Mouse (Mus musculus): ENCODE data around the gene Rpl19. TPM values are rescaled to one million over a fixed set of nuclear protein-coding genes. Genes with fewer than 3 reads are reported as not detected.

The Rpl19 gene
- total RNA-seq, 2 experiments from 2014 or later = 539 to 575 TPM

DNA sequence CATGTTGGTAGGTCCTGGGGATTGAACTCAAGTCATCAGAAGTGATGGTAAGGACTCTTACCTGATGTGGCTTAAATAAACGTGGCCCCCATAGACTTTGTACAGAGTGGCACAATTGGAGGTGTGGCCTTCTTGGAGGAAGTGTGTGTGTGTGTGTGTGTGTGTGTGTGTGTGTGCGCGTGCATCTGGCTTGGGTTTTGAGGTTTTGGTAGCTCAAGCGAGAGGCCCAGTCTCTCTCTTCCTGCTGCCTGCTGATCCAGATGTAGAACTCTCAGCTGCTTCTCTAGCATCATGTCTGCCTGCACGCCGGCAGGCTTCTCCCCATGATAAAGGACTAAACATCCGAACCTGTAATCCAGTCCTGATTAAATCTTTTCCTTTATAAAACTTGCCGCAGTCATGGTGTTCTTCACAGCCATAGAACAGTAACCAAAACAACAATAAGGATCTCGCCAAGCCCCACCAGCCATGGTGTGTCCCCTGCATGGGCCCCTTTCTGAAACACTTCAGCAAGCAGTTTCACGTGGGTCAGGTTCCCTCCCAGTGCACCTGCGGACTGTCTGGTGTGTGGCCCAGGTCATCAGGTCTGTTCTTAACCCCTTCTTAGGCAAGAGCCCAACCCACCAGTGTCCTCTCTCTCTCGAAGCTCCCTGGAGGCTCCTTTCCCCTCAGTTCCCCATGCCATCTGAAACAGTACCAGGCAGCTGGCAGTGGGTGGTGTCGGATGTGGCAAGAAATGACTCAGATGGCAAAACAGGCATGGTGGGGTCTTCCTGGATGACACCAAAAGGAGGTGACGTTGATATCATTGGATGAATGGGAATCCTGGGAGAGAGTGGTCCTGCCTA is 23.4 kb downstream of the Rpl19 start:
- intact Hi-C loops (cut with DNase I) = no loop called here
- DNase-seq (ENCODE audit: low spot score) = no peak

DNA sequence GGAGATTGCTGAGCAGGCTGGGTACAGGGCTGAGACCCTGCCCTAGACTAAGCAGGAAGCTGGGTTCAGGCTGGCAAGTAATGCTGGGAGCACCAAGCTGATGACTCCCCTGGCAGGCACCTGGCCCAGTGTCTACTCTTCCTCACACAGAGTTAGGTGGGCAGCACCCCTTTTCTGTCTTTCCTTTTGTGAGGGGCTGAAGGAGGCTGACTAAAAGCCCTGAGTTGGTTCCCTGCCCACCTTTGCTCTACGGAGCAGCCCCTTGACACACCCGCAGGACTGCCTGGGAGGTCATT is 24.0 kb downstream of the Rpl19 start:
- intact Hi-C loops (cut with DNase I) = no loop called here

DNA sequence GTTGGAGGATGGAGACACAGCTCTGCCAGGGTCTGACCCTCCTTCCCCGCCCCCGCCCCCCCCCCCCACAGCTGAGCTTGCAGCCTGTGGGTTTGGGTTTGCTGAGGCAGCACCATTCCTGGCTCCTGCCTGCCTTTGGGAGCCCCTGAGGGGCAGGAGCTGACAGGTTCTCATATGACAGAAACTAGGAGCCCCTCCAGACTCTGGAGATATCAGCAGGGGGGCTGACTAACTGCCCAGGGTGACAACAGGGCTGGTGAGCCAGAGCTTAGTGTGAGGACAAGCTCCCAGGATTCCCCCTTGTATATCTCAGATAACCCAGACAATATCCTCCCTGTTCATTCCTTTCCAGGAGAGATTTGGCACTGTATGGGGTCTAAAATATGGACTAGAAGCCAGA is 24.4 kb downstream of the Rpl19 start:
- DNase-seq (ENCODE audit: low spot score) = no peak
- intact Hi-C loops (cut with DNase I) = no loop called here

More for the DNA sequence above, 24.0 kb downstream of the Rpl19 start:
- DNase-seq (ENCODE audit: low spot score) = no peak

DNA sequence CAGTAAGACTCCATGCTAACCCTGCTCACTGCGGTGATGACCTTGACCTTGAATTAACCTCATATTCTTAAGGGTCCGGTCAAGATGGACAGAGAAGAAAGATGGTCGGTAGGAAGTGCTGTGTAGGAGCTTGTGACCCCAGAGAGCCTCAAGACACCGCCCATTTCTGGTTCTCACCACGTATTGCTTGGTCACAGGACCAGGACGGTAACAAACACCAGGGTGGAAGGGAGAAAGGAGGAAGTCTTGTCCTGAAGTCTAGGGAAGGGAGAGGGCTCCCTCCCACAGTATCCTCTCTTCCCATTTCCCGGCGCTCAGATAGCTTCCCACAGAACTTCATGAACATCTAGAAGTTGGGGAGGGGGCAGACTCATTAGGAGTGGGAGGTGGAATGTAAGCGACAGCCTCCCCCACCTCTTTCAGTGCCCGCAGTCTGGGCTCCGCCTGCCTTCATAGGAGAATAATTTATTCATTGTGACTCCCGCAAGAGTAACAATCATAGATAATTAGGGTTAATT is 25.2 kb downstream of the Rpl19 start:
- no peak for DNase-seq (ENCODE audit: low spot score)
- intact Hi-C loops (cut with DNase I) = no loop called here

DNA sequence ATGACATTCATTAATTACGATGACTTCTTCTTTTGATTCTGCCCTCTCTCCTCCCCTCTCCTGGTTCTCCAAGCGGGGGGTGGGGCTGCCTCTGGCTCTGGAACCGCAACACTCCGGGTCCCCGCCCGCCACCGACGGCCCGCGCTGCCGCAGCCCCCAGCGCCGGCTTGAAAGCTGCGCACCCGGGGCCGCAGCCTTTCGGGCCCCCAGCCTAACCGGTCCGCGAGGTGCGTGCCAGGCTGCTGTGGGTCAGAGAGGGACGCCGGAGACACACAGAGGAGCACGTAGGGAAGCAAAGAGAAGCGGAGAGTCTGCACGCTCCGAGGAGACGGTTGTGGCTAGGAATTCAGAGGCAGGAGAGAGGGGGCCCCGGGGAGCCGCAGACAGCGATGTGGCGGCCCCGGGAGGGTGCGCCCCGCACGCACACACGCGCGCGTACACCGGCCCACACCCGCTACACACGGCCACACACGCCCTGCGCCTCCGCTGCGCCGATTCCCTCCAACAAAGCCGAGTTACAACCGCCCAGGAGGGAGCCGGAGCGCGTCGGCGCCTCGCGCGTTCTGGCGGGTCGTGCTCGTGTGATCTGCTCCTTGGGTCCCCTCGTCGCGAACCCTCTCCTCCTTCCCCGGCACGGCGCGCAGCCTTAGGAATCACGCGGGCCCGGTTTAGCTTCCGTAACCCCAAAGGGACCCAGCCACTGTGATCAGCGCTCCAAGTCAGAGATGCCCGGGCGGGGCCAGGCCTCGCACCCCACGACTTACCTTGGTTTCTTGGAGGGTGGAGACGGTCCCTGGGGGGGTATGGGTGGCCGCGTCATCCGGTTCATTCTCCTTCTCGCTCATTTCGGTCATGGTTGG is 25.8 kb downstream of the Rpl19 start:
- intact Hi-C loops (cut with DNase I) = no loop called here
- no peak for DNase-seq (ENCODE audit: low spot score)

DNA sequence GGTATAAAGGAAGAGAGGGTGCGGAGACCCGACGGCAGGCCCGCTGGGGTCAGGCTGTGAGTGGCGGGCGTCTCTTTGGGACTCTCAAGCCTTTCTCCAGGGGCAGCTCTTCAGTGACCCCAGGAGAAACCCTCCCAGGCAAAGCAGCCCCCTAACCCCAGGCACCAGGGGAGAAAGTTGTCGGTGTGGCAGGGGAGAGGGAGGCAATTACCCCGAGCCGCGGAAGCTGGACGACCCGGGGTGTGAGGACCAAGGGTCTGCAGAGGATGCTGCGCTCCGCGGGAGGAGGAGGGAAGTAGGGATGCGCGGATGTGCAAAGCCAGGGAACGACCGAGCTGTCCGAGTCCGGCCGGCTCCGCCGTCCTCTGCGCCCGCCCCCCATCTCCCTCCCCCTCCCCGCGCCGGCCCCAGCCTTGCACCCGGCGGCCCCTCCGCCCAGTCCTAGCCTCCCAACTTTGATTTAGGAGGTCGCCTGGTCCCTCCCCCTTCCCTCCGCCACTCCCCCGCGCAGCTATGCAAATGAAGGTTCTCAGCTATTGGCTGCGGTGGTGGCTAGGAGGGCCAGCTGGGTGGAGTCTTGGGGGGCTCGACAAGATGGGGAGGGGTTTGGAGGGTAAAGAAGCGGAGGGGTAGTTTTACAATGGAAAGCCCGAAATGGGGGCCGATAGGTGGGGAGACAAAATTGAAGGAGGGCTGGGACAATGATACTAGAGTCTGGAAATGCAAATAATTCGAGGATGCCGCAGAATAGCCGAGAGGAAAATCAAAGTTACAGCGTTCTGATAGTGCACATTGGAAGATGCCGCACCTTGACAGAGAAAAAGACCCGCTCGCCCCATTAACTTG is 26.7 kb downstream of the Rpl19 start, which contains the start of gene Stac2:
Stac2 (minus strand) TSS at position 474 of the 846 bp plus-strand sequence.
- peak; percentile 38 for DNase-seq (ENCODE audit: low spot score)
- intact Hi-C loops (cut with DNase I) = no loop called here

DNA sequence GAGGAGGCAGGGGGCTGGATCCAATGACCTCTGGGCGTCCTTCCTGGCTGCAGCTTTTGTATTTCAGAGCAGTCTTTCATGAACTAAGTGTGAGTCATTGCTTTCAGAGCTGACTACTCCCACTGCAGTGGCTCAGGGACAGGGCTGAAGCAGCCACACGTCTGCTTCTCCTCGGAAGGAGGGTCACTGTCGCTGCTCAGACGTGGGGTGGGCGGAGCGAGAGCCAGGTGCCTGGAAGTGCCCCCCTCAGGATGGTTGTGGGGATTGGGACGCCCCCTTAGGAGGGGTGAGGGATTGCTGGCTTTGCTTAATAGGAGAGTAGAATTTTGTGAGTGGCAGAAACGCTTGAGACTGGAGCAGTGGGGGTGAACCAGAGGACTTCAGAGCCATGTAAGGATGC is 31.0 kb downstream of the Rpl19 start:
- intact Hi-C loops (cut with DNase I) = no loop called here
- no peak for DNase-seq (ENCODE audit: low spot score)

DNA sequence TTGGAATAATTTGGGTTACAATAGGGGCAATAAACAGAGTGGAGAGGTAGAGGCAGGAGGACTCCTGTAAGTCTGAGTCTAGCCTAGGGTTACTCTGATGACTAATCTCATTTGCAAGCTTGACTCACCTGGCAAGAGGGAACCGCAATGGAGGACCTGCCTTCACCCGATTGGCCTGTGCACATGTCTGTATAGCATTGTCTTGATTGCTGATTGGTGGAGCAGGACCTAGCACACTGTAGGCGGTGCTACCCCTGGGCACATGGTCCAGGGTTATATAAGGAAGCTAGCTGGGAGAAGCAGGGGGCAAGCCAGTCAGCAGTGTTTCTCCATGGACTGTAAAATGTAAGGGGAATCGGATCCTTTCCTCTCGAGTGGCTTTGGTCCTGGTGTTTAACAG is 31.5 kb downstream of the Rpl19 start:
- no peak for DNase-seq (ENCODE audit: low spot score)
- intact Hi-C loops (cut with DNase I) = no loop called here

DNA sequence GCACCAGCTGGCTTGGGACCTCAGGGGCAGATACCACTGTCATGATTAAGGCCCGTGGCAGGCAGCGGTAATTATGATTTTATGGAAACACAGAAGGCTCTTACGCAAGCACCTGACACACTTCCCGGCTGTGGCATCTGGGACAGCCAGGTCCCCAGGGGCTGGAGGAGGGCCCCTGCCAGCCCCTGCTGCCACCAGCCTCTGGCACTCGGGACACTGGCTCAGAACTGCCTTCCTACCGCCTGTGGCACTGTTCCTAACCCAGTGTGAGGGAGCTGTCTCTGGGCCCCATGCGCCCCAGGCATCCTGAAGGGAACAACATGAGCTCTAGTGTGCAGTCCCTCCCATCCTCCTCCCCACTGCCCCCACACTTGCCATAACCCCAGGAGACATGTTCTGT is 33.2 kb downstream of the Rpl19 start:
- intact Hi-C loops (cut with DNase I) = no loop called here
- DNase-seq (ENCODE audit: low spot score) = no peak

DNA sequence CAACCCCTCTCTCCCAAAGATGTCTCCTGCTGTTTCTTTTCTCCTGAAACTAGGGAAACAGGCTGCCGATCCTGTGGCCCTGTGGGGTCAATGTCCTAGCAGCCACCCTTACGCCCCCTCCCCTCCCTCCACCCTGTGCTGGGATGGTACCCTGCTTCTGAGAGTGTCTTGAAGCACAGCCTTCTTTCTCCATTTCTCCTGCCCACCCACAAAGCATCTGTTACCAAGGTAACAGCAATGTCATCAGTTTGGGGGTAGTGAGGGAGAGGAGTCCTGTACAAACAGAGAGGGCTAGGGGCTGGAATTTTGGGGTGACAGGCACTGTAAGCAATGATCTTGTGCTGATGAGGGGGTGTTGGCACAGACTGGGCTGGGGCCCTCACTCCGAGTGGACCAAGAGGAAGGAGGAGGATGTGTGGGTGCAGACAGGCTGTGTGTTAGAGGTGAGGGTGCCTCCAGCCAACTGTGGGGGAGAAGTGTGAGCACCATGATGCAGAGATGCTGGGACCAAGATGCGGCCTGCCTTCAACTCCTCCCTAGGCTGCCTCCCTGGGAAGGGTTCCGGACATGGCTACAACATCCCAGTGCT is 33.7 kb downstream of the Rpl19 start:
- DNase-seq (ENCODE audit: low spot score) = no peak
- intact Hi-C loops (cut with DNase I) = no loop called here

DNA sequence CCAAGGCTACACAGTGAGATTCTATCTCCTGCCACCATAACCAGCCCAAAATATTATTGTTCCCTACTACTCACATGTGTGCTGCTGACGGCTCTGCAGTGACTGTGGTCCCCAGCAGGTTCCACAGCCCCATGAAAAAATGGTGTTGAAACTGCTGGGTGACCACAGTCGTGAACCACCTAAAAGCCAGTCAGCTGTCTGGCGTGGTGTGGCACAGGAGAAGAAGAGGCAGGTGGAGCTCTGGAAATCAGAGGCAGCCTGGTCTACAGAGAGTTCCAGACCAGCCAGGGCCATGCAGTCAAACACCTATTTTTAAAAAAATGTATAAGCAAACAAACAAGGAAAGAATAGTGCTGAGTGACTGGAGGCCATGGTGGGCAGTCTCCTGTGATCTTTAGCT is 34.9 kb downstream of the Rpl19 start:
- no peak for DNase-seq (ENCODE audit: low spot score)
- intact Hi-C loops (cut with DNase I) = no loop called here

DNA sequence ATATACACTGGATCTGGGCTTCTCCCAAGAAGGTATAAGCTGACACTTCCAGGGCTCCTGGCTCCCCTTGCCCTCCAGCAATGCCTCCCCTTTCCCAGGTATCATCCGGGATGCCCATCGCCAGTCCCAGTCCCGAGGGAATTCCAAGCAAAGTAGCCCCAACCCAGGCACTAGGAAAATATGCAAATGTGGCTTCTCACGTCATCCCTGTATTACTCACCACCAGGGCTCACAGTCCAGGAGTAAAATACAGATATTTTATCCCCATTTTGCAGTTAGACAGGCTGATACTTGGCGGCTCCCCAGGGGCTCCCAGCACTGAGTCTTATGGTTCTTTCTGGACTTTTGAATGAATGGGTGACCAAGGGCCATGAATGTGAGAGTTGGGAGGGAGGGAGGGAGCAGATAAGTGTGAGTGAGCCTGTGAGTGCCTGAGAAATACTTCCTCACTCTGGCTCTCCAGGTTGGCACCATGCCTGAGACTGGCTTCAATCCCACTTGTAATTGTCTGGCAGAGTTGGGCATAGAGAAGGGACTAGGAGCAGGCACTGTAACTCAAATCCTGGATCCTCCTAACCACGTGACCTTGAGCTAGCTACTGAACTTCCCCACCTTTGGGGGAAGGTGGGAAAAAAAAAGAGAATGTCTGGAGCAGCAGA is 35.5 kb downstream of the Rpl19 start:
- DNase-seq (ENCODE audit: low spot score) = no peak
- intact Hi-C loops (cut with DNase I) = no loop called here

DNA sequence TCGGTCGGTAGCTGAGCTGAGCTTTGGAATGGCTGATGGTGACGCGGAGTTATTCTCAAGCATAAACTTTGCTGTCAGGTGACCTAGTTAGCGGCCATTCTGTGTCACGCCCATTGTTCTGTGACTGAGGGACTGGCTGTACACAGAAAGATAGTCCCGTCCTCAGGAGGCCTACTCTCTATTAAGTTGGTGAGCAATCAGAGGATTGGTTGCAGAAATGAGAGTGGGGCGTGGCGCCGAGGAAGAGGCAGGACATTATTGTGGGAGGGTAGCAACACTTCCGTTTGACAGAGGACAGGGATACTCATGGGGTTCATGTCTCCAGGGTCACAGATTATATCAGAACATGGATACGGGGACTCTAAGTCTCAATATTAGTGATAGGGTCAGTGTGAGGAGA is 39.7 kb downstream of the Rpl19 start:
- intact Hi-C loops (cut with DNase I) = no loop called here
- DNase-seq (ENCODE audit: low spot score) = no peak

DNA sequence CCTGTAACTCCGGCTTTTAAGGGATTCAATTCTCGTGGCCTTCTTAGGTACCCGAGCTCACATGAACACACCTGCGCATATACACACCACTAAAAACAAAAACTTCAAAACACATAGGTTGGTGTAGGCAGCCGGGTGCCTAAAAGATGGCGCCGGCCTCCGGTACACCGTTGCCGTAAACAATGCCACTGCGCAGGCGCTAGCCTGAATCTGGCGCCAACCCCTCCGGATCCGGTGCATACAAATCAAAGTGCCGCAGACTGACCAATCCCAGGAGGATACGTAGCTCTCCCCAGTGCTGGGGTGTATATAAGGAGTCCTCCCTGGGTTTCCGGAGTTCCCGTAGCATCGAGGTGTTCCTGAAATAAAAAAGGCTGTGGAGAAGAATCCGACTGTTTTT is 40.7 kb downstream of the Rpl19 start:
- intact Hi-C loops (cut with DNase I) = no loop called here
- DNase-seq (ENCODE audit: low spot score) = no peak

DNA sequence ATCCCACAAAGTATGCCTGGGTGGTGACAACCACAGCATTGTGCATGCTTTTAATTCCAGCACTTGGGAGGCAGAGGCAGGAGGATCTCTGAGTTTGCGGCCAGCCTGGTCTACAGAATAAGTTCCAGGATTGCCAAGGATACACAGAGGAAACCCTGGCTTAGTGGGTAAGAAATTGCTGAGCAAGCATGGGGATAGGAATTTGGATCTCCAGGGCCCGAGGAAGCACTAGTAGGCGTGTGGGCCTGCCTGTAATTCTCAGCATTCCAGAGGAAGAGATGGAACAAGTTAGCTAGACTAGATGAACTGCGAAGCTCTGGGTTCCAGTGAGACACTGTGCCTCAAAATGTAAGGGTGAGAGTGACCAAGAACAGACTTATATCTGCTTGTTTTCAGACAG is 46.9 kb downstream of the Rpl19 start:
- DNase-seq (ENCODE audit: low spot score) = no peak
- intact Hi-C loops (cut with DNase I) = no loop called here

DNA sequence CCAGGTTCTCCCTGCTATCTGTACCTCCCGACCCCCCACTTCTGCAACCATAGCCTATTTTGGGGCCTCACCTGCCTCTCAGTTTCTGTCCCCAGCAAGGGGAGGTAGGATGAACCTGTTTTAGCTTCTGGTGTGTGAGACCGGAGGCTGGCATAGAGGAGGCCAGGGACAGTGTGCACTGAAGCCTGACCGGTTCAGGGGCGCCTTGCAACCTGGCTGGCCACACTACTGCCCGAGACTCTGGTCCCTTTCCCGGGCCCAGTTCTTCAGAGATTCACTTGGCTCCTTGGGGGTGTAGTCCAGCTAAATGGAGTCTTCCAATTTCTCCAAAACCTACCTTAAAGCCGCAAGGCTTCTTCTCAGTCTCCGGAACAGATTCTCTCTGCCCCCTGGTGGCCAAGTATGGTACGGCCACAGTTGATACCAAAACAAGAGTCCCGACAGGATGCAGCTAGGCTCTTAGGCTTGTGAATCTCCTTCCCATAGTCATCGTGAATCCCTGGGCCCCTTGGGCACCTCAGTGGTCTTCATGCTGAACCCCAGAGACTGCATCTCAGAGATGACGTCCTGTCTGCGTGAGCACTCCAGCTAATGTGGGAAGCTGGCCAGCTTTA is 48.8 kb downstream of the Rpl19 start:
- DNase-seq (ENCODE audit: low spot score) = peak; percentile 61

DNA sequence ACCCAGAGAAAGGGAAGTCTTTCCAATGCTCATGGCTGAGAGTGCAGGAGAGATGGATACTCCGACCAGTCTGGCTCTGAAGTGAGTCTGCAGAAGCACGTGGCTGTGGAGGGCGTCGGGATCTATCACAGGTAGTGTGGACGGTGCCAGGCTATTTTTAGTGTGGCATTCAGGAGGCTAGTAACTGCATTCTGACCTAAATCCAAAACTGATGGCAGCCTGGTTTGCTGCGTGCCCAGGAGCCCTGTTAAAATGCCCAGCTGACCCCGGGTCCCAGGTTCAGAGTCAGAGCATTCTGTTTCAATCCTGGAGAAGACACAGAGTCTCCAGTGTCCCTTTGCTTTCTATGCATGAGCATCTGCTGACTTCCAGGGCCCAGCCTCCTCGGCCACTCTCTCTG is 50.6 kb downstream of the Rpl19 start:
- intact Hi-C loops (cut with DNase I) = no loop called here
- no peak for DNase-seq (ENCODE audit: low spot score)

More for the DNA sequence above, 48.8 kb downstream of the Rpl19 start:
- intact Hi-C loops (cut with DNase I) = loop anchor here (1.0 kb wide), 2 partner anchors 44 to 175 kb away; no protein-coding TSS in a partner anchor

All from heart, postnatal 25 days (tissue).